Mouse (Mus musculus) small intestine, adult 2 months (tissue): ENCODE data around the gene Mbtps1. TPM values are rescaled to one million over a fixed set of nuclear protein-coding genes. Genes with fewer than 3 reads are reported as not detected.

Experiments
- H3K27ac ChIP-seq: fragments of 200-500 bp; 2 replicates; pipeline ENCODE4 v1.5.1; 2012; ENCODE audit warnings: low read depth, low read length, control low read depth, inconsistent platforms; ENCODE audit not compliant: insufficient read depth
- H3K27me3 ChIP-seq: fragments of 200-500 bp; 2 replicates; pipeline ENCODE4 v1.6.1; 2012; ENCODE audit warnings: mild to moderate bottlenecking, moderate library complexity, low read length, inconsistent platforms; ENCODE audit not compliant: control insufficient read depth, insufficient read depth
- H3K36me3 ChIP-seq: fragments of 200-500 bp; 2 replicates; pipeline ENCODE4 v1.6.1; 2012; ENCODE audit warnings: mild to moderate bottlenecking, low read length, control low read depth, inconsistent platforms; ENCODE audit not compliant: control insufficient read depth, insufficient read depth
- H3K4me1 ChIP-seq: fragments of 200-500 bp; 2 replicates; pipeline ENCODE4 v1.6.1; 2012; ENCODE audit warnings: low read length, inconsistent platforms, mixed read lengths; ENCODE audit not compliant: control insufficient read depth, insufficient read depth, insufficient read length
- H3K4me3 ChIP-seq: fragments of 200-500 bp; 2 replicates; pipeline ENCODE4 v1.5.1; 2012; ENCODE audit warnings: low read depth, mild to moderate bottlenecking, control low read depth, inconsistent platforms, low read length, moderate library complexity
- CTCF ChIP-seq: fragments of 200-500 bp; IDR thresholded peaks from 2 replicates; pipeline ENCODE4 v1.5.1; 2012; ENCODE audit warnings: low read depth, mild to moderate bottlenecking, control low read depth, inconsistent platforms, low read length, moderate library complexity, mixed read lengths; ENCODE audit not compliant: insufficient replicate concordance, insufficient read length; ENCODE audit errors: extremely low read depth
- POLR2A ChIP-seq: fragments of 200-500 bp; IDR thresholded peaks from 2 replicates; pipeline ENCODE4 v1.6.1; 2012; ENCODE audit warnings: low read depth, mild to moderate bottlenecking, control low read depth, inconsistent platforms, low read length, moderate library complexity
- WGBS: fragments of 180-500 bp; shearing (Covaris S2); methylation state at CpG from one replicate; pipeline ENCODE4 v1.1.7; 2018; 5-methylcytosine and 5-hydroxymethylcytosine counted together
- polyA plus RNA-seq: library from polyadenylated mRNA; depleted of rRNA; stranded (reverse); fragments of >200 nt; gene quantifications from 2 replicates; pipeline ENCODE4 v1.2.3, GENCODE M21; 2012

The Mbtps1 gene
- polyA plus RNA-seq, 1 experiment = 43.1 TPM

DNA sequence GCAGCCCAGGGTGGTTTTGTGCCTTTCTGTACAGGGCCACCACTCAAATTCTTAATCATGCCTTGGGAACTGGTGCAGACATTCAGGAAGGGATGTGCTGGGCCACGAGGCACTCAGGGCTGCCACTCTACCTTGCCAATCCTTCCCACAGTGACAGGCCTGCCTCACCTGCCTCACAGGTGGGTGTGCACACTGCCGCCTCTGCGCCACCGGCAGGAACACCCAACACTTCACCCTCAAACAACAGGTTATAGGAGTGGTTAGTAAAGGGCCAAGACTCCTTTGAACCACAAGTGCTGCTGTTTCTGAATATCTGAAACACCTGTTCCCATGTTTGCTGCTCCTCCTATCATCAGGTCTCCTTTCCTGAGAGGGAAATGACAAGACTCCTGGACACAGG, 13.9 kb upstream of the Mbtps1 start:
- no peak for TF ChIP-seq CTCF
- TF ChIP-seq POLR2A = no peak
- Histone ChIP-seq H3K4me3 (peak overlapping the region; percentile 11; the same call in 1 of the 2 replicates), H3K27ac (0 out of 2 replicates have a peak overlapping the region, but pooled peaks have one; percentile 0), H3K4me1 (peaks cover 5% of the 10 kb centered on the region), H3K36me3 (peaks cover 6% of the 10 kb centered on the region; the same call in 1 of the 2 replicates), H3K27me3 (no peaks in the 10 kb centered on the region)
- WGBS = 37% methylated on average over 4 of the region's 4 CpGs

DNA sequence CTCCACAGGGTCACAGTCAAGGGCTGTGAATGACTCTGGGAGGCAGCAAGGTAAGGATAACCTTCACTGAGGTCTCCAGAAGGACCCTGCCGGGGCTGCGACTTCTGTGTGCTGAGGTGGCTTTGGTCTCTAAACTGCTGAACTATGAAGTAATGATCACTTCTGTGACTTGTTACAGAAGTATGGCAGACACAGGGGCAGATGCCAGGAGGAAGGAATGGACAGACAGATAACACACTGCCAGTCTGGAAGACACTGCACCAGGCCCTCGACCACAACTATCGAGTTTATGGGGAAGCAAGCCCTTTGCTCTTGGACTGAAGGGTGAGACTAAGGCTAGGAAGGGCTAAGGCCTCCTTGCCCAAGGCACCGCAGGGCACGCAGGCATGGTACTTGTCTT, 12.6 kb upstream of the Mbtps1 start:
- no peak overlapping the region for H3K27ac ChIP-seq
- WGBS = 74% methylated on average over 6 of the region's 6 CpGs
- TF ChIP-seq CTCF (no peak), POLR2A (no peak)

DNA sequence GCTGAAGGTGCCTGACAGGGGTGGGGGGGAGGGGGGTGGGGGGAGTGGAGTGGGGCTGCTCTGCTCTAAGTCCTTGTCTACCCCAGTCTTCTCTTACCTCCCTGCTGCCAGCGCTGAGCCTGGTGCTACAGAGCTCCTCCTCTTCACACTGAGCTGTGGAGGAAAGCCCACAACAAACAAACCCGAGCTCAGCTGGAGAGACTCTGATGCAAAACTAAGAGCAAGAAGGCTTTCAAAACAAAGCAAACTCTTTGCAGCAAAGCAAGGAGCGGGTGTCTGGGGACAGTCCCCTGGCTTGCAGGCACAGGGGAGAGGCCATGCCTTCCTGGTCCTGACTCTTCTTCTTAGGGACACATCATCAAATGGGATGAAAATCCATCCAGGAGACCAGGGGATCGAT, 11.3 kb upstream of the Mbtps1 start:
- Histone ChIP-seq H3K4me1 (peaks cover 5% of the 10 kb centered on the region), H3K36me3 (peaks cover 23% of the 10 kb centered on the region), H3K4me3 (no peak overlapping the region), H3K27ac (no peak overlapping the region), H3K27me3 (no peaks in the 10 kb centered on the region)
- no peak for TF ChIP-seq POLR2A
- 79% methylated on average over 4 of the region's 4 CpGs for WGBS

More for the DNA sequence above, 12.6 kb upstream of the Mbtps1 start:
- no peaks in the 10 kb centered on the region for H3K27me3 ChIP-seq
- H3K36me3 ChIP-seq = peaks cover 11% of the 10 kb centered on the region
- H3K4me3 ChIP-seq = no peak overlapping the region
- peaks cover 5% of the 10 kb centered on the region for H3K4me1 ChIP-seq

DNA sequence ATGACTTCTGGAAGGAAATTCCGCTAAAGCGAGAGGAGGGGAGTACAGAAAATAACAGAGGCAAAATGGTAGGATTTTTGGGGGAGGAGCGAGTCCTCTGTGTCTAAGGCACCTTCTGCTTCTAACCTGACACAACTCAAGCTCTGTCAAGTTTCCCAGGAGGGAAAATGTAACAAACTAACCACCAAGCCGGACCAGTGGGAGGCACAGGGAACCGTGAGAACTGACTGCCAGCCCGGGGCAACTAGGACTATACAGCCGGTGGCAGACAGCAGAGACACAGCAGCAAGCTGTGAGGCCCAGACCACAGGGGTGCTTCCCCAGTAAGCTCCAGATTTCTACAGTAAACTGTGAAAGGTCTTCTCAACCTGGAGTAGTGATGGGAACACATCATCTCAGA, 10.4 kb upstream of the Mbtps1 start:
- no peak overlapping the region for H3K27ac ChIP-seq
- H3K4me3 ChIP-seq = no peak overlapping the region
- WGBS = 88% methylated on average over 7 of the region's 7 CpGs
- TF ChIP-seq POLR2A (no peak), CTCF (no peak)
- H3K36me3 ChIP-seq = peaks cover 31% of the 10 kb centered on the region
- H3K4me1 ChIP-seq = peaks cover 5% of the 10 kb centered on the region
- no peaks in the 10 kb centered on the region for H3K27me3 ChIP-seq

DNA sequence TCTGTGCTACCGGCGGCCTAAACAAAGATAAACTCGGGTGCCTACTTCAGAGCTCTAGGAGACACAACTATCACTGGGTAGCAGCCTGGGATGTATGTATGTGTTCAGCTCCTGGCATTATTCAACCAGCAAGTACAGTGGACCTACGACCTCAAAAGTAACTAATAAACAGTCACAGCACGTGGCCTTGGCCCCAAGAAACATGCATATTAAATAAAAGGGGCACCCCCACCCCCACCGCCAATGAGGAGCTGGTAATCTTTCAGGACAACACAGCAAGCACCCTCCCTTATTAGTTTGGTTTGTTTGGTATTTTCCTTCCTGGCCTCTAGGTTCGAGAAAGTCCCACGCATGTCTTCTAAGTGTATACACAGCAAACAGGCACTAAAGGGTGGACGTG, 9.7 kb upstream of the Mbtps1 start:
- WGBS = 85% methylated on average over 9 of the region's 9 CpGs
- Histone ChIP-seq H3K27ac (no peak overlapping the region), H3K4me3 (no peak overlapping the region), H3K27me3 (no peaks in the 10 kb centered on the region), H3K36me3 (peaks cover 37% of the 10 kb centered on the region), H3K4me1 (peaks cover 5% of the 10 kb centered on the region)
- TF ChIP-seq POLR2A (no peak), CTCF (no peak)

DNA sequence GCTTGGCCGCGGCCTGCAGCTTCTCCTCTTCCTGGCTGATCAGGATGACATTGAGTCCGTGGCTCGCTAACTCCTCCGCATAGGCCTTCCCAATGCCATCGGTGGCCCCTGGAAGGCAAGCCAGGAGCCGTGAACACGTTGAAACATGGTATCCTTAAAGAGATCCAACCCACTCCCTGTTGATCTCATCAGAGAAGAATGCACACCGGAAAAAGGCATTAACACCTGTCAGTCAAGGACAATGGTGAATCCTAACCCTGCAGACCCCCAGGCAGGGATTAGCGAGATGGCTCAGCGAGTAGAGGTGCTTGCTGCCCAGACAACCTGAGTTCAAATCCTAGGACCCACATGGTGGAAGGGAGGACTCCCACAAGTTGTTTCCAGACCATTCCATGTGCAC, 7.8 kb upstream of the Mbtps1 start:
- TF ChIP-seq CTCF (no peak), POLR2A (no peak)
- Histone ChIP-seq H3K4me3 (no peak overlapping the region), H3K36me3 (peaks cover 51% of the 10 kb centered on the region), H3K27ac (no peak overlapping the region), H3K27me3 (no peaks in the 10 kb centered on the region), H3K4me1 (no peaks in the 10 kb centered on the region)
- 87% methylated on average over 11 of the region's 11 CpGs for WGBS

DNA sequence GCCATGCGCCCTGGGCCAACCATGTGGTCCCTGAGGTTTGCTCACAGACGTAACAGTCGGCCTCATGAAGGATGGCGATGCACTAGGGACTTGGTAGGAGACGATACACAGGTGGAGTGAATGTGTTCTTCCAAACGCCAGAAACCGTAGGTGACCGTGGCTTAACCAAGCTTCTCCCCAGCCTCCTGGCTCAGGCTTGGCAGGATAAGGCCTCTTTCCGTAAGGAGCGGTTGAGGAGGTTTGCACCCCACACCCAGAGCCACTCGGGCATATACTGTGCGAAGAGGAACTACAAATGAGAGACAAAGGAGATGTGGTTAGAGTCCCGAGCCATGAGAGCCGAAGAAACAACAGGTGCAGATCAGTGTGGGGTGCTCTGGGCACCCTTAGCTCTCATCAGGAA, 5.3 kb upstream of the Mbtps1 start:
- H3K27me3 ChIP-seq = no peaks in the 10 kb centered on the region
- peaks cover 51% of the 10 kb centered on the region for H3K36me3 ChIP-seq
- H3K4me1 ChIP-seq = peaks cover 5% of the 10 kb centered on the region; the same call in 1 of the 2 replicates
- WGBS = 92% methylated on average over 14 of the region's 14 CpGs
- H3K4me3 ChIP-seq = no peak overlapping the region
- H3K27ac ChIP-seq = no peak overlapping the region
- TF ChIP-seq CTCF (no peak), POLR2A (no peak)

DNA sequence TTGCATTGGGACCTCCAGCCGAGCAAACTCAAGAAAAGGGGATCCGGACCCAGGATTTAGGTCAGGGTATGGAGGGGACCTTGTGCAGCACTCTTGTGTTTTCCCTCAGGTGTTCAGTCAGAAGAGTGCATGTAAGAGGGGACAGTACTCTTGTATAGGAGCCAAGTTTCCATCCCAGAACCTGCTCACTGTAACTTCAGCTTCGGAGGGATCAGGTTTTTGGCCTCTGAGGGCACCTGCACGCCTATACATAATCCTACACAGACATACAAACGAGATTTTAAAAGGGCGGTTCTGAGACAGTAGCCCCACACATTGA, 826 bp upstream of the Mbtps1 start:
- Histone ChIP-seq H3K4me3 (no peak overlapping the region), H3K27me3 (no peaks in the 10 kb centered on the region), H3K4me1 (peaks cover 20% of the 10 kb centered on the region; the same call in 1 of the 2 replicates), H3K27ac (peak overlapping the region; percentile 56; the same call in 1 of the 2 replicates), H3K36me3 (peaks cover 27% of the 10 kb centered on the region)
- TF ChIP-seq CTCF (no peak), POLR2A (no peak)
- WGBS = 84% methylated on average over 6 of the region's 6 CpGs
